26 mouse cellular contexts compared by ENCODE assay signal in the genomic region with DNA sequence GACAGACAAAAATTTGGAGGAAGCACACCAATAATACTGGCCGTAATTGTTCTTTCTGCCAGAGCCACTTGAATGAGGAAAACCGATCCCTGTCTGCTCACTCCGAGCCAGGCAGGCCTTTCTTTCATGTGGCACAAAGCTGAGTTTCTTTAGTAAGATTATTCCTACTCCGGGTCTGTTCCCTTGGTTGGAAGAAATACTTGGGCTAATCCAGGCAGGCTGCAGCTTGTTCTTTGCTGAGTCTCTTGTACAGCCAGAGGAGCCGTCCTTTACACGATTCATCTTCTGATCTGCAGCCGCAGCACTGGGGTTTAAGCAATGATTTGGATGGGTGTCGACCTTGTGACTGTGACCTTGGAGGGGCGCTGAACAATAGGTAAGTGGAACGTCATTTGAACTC. TPM values are rescaled to one million over a fixed set of nuclear protein-coding genes. Genes with fewer than 3 reads are reported as not detected.
DNase-seq lines count a peak whose midpoint lies in the region; ATAC-seq lines count a peak whose summit lies in the region.
"Had no signal": no experiment of that assay in that cellular context is flagged by ENCODE, and none has a peak within 500 bp of the region (broad histone marks: within the 10 kb centered on the region; RNA-seq: fewer than 3 reads in every experiment).

No protein-coding gene starts in this region.

- peaks cover 79% of the 10 kb centered on the region for H3K36me3 ChIP-seq in embryonic facial prominence, embryonic 10.5 days (replicated peaks)
- peaks cover 88% of the 10 kb centered on the region for H3K36me3 ChIP-seq in embryonic facial prominence, embryonic 14.5 days (ENCODE audit: control insufficient read depth, insufficient read depth, low read length)
- peaks cover 7% of the 10 kb centered on the region; the same call in 1 of the 2 replicates for H3K36me3 ChIP-seq in liver, embryonic 12.5 days
- no peaks in the 10 kb centered on the region for H3K36me3 ChIP-seq in forebrain, embryonic 12.5 days (replicated peaks)
- H3K36me3 ChIP-seq: G1E had no signal

- no peak overlapping the region for H3K4me2 ChIP-seq in embryonic facial prominence, embryonic 14.5 days (ENCODE audit: low read depth, low read length)
- no peak overlapping the region for H3K4me2 ChIP-seq in liver, embryonic 12.5 days
- H3K4me2 ChIP-seq in forebrain, embryonic 12.5 days, result no peak overlapping the region
- H3K4me2 ChIP-seq: embryonic facial prominence, embryonic 12.5 days had no signal

- 88% methylated on average over 10 of the region's 10 CpGs for WGBS in embryonic facial prominence, embryonic 10.5 days
- 79% methylated on average over 10 of the region's 10 CpGs for WGBS in embryonic facial prominence, embryonic 14.5 days
- 86% methylated on average over 10 of the region's 10 CpGs for WGBS in liver, embryonic 12.5 days (ENCODE audit: insufficient replicate concordance)
- 88% methylated on average over 10 of the region's 10 CpGs for WGBS in forebrain, embryonic 12.5 days

- H3K27ac ChIP-seq in embryonic facial prominence, embryonic 10.5 days (replicated peaks), result no peak overlapping the region
- H3K27ac ChIP-seq in embryonic facial prominence, embryonic 14.5 days (replicated peaks; ENCODE audit: low read depth, low read length), result no peak overlapping the region
- no peak overlapping the region for H3K27ac ChIP-seq in liver, embryonic 12.5 days
- H3K27ac ChIP-seq in forebrain, embryonic 12.5 days, result no peak overlapping the region
- H3K27ac ChIP-seq: embryonic facial prominence, embryonic 12.5 days had no signal

- ATAC-seq in embryonic facial prominence, embryonic 14.5 days (ENCODE audit: low read depth), result peak; percentile 64
- no peak for ATAC-seq in liver, embryonic 12.5 days
- ATAC-seq in forebrain, embryonic 12.5 days (ENCODE audit: low FRiP score), result no peak
- ATAC-seq: activated CD4-positive, CD25-positive, alpha-beta regulatory T cell, adult 4 months; forebrain, embryonic 14.5 days; forebrain, embryonic 16.5 days; Patski had no signal

- no peaks in the 10 kb centered on the region; the same call in 1 of the 2 replicates for H3K4me1 ChIP-seq in embryonic facial prominence, embryonic 10.5 days
- H3K4me1 ChIP-seq in embryonic facial prominence, embryonic 14.5 days (ENCODE audit: control insufficient read depth, insufficient read depth, low read length), result peaks cover 4% of the 10 kb centered on the region; the same call in 1 of the 2 replicates
- no peaks in the 10 kb centered on the region for H3K4me1 ChIP-seq in liver, embryonic 12.5 days
- H3K4me1 ChIP-seq in forebrain, embryonic 12.5 days, result no peaks in the 10 kb centered on the region

- no peak overlapping the region for H3K4me3 ChIP-seq in embryonic facial prominence, embryonic 10.5 days
- H3K4me3 ChIP-seq in embryonic facial prominence, embryonic 14.5 days (ENCODE audit: low read depth, low read length), result no peak overlapping the region
- no peak overlapping the region for H3K4me3 ChIP-seq in liver, embryonic 12.5 days
- no peak overlapping the region for H3K4me3 ChIP-seq in forebrain, embryonic 12.5 days (replicated peaks)
- H3K4me3 ChIP-seq: embryonic facial prominence, embryonic 12.5 days had no signal

- DNase-seq in ES-CJ7 (ENCODE audit: low read depth, low spot score) (peak; percentile 38), R1 (ENCODE audit: low read depth, low spot score) (peak; percentile 36)
- peak; percentile 35 for DNase-seq in embryonic facial prominence, embryonic 10.5 days (ENCODE audit: low spot score)
- DNase-seq in embryonic facial prominence, embryonic 14.5 days (ENCODE audit: low spot score), result peak; percentile 77
- no peak for DNase-seq in heart, adult 18-20 months
- DNase-seq: adrenal gland, adult 8-10 months; adrenal gland, postnatal 14 days; adrenal gland, postnatal 36 days; cerebellum, adult 11-12 months; cerebellum, adult 2 months; cerebellum, adult 9-10 months; cerebellum, postnatal 10 days; cerebellum, postnatal 25 days had no signal

- no peak overlapping the region for H3K9ac ChIP-seq in embryonic facial prominence, embryonic 14.5 days (ENCODE audit: low read depth, low read length)
- H3K9ac ChIP-seq in liver, embryonic 12.5 days, result no peak overlapping the region
- H3K9ac ChIP-seq in forebrain, embryonic 12.5 days, result no peak overlapping the region
- H3K9ac ChIP-seq: embryonic facial prominence, embryonic 12.5 days had no signal

- 0 out of 2 replicates have a peak, but pooled peaks cover 3% of the 10 kb centered on the region for H3K9me3 ChIP-seq in embryonic facial prominence, embryonic 10.5 days
- H3K9me3 ChIP-seq in embryonic facial prominence, embryonic 14.5 days (ENCODE audit: control insufficient read depth, low read length), result no peaks in the 10 kb centered on the region
- no peaks in the 10 kb centered on the region for H3K9me3 ChIP-seq in liver, embryonic 12.5 days (replicated peaks)
- H3K9me3 ChIP-seq in forebrain, embryonic 12.5 days, result no peaks in the 10 kb centered on the region
- H3K9me3 ChIP-seq: embryonic facial prominence, embryonic 12.5 days; G1E had no signal

- no peaks in the 10 kb centered on the region for H3K27me3 ChIP-seq in embryonic facial prominence, embryonic 10.5 days (replicated peaks; ENCODE audit: low read depth, poor library complexity, severe bottlenecking)
- no peaks in the 10 kb centered on the region for H3K27me3 ChIP-seq in embryonic facial prominence, embryonic 14.5 days (replicated peaks; ENCODE audit: control insufficient read depth, insufficient read depth, low read length)
- H3K27me3 ChIP-seq in liver, embryonic 12.5 days (replicated peaks), result no peaks in the 10 kb centered on the region
- 0 out of 2 replicates have a peak, but pooled peaks cover 2% of the 10 kb centered on the region for H3K27me3 ChIP-seq in forebrain, embryonic 12.5 days
- H3K27me3 ChIP-seq: embryonic facial prominence, embryonic 12.5 days; Patski had no signal

RNA-seq across cellular contexts. Expression of a gene that starts 24.0 kb away (rescaled TPM):
- polyA plus RNA-seq in embryonic facial prominence, embryonic 10.5 days (2016; fragmentation: Nextera tagmentation; extraction: Ambion mirVana), result 37.2 and 42.5 TPM in 2 replicates
- 84.2 and 93.9 TPM in 2 replicates for polyA plus RNA-seq in embryonic facial prominence, embryonic 14.5 days (2014; fragmentation: Nextera tagmentation; extraction: Ambion mirVana)
- polyA plus RNA-seq in liver, embryonic 12.5 days (2016; fragmentation: Nextera tagmentation; extraction: Ambion mirVana), result 8.3 and 8.6 TPM in 2 replicates
- total RNA-seq in heart, adult 18-20 months (2021), result 10 to 100 TPM; 49.0 to 56.0 TPM
- polyA plus RNA-seq in forebrain, embryonic 12.5 days (2016; fragmentation: Nextera tagmentation; extraction: Ambion mirVana), result 25.7 and 26.1 TPM in 2 replicates
- polyA plus RNA-seq: activated CD4-positive, CD25-positive, alpha-beta regulatory T cell, adult 4 months; G1E had no signal

RNA-seq across cellular contexts. Expression of a gene that starts 48.5 kb away (rescaled TPM):
- not detected in 2 replicates for polyA plus RNA-seq in embryonic facial prominence, embryonic 10.5 days (2016; fragmentation: Nextera tagmentation; extraction: Ambion mirVana)
- not detected in 2 replicates for polyA plus RNA-seq in embryonic facial prominence, embryonic 14.5 days (2014; fragmentation: Nextera tagmentation; extraction: Ambion mirVana)
- not detected in 2 replicates for polyA plus RNA-seq in liver, embryonic 12.5 days (2016; fragmentation: Nextera tagmentation; extraction: Ambion mirVana)
- total RNA-seq in heart, adult 18-20 months (2021), result not detected
- polyA plus RNA-seq in forebrain, embryonic 12.5 days (2016; fragmentation: Nextera tagmentation; extraction: Ambion mirVana), result not detected in 2 replicates
- total RNA-seq: adrenal gland, adult 18-20 months; adrenal gland, adult 8-10 months; adrenal gland, postnatal 14 days; adrenal gland, postnatal 36 days; G1E had no signal
- polyA plus RNA-seq: activated CD4-positive, CD25-positive, alpha-beta regulatory T cell, adult 4 months; C2C12; cerebellum, adult 2 months; cortical plate, adult 2 months; embryonic facial prominence, embryonic 12.5 days; forebrain, embryonic 11.5 days; forebrain, embryonic 14.5 days; forebrain, embryonic 16.5 days; frontal cortex, adult 2 months; G1E; Patski had no signal

Comparison
In these comparisons a context has a peak if more than half of its experiments do, and no peak if none do; other contexts are left out.
1. DNase-seq: peak in ES-CJ7 (single experiment), R1 (single experiment), embryonic facial prominence, embryonic 10.5 days (single experiment) and embryonic facial prominence, embryonic 14.5 days (single experiment); none in heart, adult 18-20 months (0 of 2).